Mouse (Mus musculus): ENCODE results near the gene Por. TPM values are rescaled to one million over a fixed set of nuclear protein-coding genes. Genes with fewer than 3 reads are reported as not detected.

Gene Por
- total and polyA plus RNA-seq, 2 experiments from 2014 or later, result 89.5 to 96.1 TPM

DNA sequence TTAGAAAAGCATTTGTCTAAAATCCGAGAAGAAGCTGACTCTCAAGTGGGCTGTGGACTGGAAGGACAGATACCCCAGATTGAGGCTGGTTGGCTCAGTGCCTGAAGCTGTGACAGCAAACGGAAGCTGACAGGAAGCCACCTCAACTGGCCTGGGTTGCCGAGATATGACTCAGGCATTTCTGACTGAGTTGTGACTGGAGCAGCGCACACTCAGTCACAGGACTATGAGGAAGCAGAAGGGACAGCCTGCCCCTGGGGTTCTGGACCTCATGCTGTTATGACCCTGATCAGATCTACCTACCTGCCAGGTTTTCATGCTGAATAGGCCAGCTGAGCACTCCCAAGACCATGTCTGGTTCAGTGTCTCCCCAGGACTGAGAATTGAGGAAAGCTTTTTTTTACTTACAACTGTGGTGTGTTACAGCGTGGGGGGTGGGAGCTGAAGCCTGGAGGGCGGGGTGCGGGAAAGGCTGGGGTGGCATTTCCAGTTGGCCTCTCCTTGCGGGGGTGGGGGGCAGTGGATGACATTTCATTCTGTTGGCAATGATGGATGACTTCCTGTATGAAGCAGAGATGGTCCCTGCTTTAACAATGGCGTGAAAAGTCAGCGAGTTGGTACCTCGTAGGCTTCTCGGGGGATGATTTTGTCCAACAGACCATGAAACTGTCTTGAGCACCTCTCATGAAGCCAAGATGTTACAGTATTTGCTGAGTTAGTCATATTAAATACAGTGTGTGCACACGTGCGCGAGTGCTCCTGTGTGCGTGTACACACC lies 43.8 kb downstream of the Por start:
- no peak for ATAC-seq

DNA sequence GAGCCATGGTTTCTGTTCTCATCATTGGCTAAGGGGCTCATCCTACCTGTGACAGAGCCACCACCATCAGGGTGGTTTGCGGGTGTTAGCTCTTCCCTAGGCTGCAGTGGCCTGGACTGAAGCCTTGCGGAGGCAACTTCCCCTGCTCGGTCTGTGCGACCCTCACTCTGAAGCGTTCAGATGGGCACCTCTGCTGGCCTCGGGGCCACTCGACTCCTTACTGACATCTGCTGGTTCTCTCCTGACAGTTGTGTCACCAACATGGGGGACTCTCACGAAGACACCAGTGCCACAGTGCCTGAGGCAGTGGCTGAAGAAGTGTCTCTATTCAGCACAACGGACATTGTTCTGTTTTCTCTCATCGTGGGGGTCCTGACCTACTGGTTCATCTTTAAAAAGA lies 45.8 kb downstream of the Por start:
- H3K9ac ChIP-seq, result no peak overlapping the region
- peak; percentile 35; the same call in 1 of the 2 replicates for TF ChIP-seq CTCF (IDR thresholded peaks at IDR 0.05; ENCODE audit: low read depth)
- H3K4me2 ChIP-seq (ENCODE audit: low read depth), result no peak overlapping the region
- DNase-seq (no peak), ATAC-seq (no peak)
- H3K4me1 ChIP-seq (ENCODE audit: insufficient read depth), result no peaks in the 10 kb centered on the region
- H3K36me3 ChIP-seq (ENCODE audit: insufficient read depth), result peaks cover 26% of the 10 kb centered on the region
- H3K9me3 ChIP-seq (ENCODE audit: low read length), result no peaks in the 10 kb centered on the region
- H3K27ac ChIP-seq (ENCODE audit: low read depth, low read length), result no peak overlapping the region
- no peaks in the 10 kb centered on the region for H3K27me3 ChIP-seq (ENCODE audit: insufficient read depth, low read length)
- 64% methylated on average over 10 of the region's 10 CpGs for WGBS
- no peak overlapping the region for H3K4me3 ChIP-seq (ENCODE audit: low read depth, low read length)

More for the DNA sequence above, 43.8 kb downstream of the Por start:
- H3K9me3 ChIP-seq (ENCODE audit: low read length), result no peaks in the 10 kb centered on the region
- H3K4me2 ChIP-seq (ENCODE audit: low read depth), result no peak overlapping the region
- no peak overlapping the region for H3K9ac ChIP-seq
- no peaks in the 10 kb centered on the region for H3K4me1 ChIP-seq (ENCODE audit: insufficient read depth)
- H3K4me3 ChIP-seq (ENCODE audit: low read depth, low read length), result no peak overlapping the region
- peaks cover 19% of the 10 kb centered on the region for H3K36me3 ChIP-seq (ENCODE audit: insufficient read depth)
- 79% methylated on average over 16 of the region's 16 CpGs for WGBS
- no peak overlapping the region for H3K27ac ChIP-seq (ENCODE audit: low read depth, low read length)
- no peak for DNase-seq
- TF ChIP-seq CTCF (IDR thresholded peaks at IDR 0.05; ENCODE audit: low read depth), result no peak
- no peaks in the 10 kb centered on the region for H3K27me3 ChIP-seq (ENCODE audit: insufficient read depth, low read length)

DNA sequence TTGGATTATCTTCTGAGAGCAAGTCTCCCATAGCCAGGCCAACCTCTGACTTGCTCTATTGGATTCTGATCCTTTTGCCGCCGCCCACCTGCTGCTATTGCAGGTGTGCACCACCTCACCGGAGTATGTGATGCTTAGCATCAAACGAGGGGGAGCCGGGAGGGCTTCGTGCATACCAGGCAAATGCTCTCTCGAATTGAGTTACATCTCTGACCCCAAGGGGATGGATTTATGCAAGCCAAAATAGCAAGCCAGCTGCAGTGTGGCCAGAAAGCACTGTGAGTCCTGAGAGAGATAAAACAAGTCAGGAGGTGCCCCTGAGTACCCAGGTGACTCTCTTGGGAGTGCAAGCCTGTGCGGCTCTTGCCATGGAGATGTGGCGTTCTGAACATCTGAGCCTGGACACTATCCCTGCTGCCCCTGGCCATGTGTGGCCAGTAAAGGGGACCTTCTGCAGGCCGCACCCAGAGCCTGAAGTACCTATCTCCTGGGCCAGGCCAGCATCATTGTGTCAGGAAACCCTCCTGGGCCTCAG lies 49.8 kb downstream of the Por start:
- ATAC-seq, result no peak
- Histone ChIP-seq H3K4me3 (ENCODE audit: low read depth, low read length) (no peak overlapping the region), H3K9me3 (ENCODE audit: low read length) (no peaks in the 10 kb centered on the region), H3K27me3 (ENCODE audit: insufficient read depth, low read length) (no peaks in the 10 kb centered on the region), H3K9ac (no peak overlapping the region), H3K36me3 (ENCODE audit: insufficient read depth) (peaks cover 26% of the 10 kb centered on the region), H3K27ac (ENCODE audit: low read depth, low read length) (no peak overlapping the region), H3K4me1 (ENCODE audit: insufficient read depth) (peaks cover 9% of the 10 kb centered on the region), H3K4me2 (ENCODE audit: low read depth) (no peak overlapping the region)
- TF ChIP-seq CTCF (IDR thresholded peaks at IDR 0.05; ENCODE audit: low read depth), result no peak
- no peak for DNase-seq
- 90% methylated on average over 10 of the region's 10 CpGs for WGBS

DNA sequence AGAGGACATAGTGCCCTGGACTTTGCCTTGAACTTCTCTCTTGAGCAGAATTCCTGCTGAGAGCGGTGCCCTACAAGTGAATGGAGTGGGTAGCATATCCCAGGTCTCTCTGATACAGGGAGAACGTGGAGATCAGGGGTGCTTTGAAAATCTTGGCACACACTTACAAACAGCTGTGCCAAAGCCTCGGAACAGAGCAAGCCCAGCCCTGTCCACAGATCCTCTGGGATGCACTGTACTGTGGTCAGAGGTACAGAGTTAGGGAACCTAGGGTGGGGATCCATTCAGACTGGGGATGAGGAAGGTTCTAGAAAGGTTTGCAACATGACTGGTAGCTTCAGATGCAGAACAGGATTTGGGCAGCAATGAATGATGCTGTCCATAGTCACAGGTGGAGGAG lies 50.3 kb downstream of the Por start:
- Histone ChIP-seq H3K4me1 (ENCODE audit: insufficient read depth) (peaks cover 14% of the 10 kb centered on the region), H3K4me3 (ENCODE audit: low read depth, low read length) (no peak overlapping the region), H3K9me3 (ENCODE audit: low read length) (no peaks in the 10 kb centered on the region), H3K36me3 (ENCODE audit: insufficient read depth) (peaks cover 26% of the 10 kb centered on the region), H3K27me3 (ENCODE audit: insufficient read depth, low read length) (no peaks in the 10 kb centered on the region), H3K9ac (no peak overlapping the region), H3K4me2 (ENCODE audit: low read depth) (no peak overlapping the region), H3K27ac (ENCODE audit: low read depth, low read length) (no peak overlapping the region)
- TF ChIP-seq CTCF (IDR thresholded peaks at IDR 0.05; ENCODE audit: low read depth), result no peak
- no peak for ATAC-seq
- 55% methylated on average over 3 of the region's 3 CpGs for WGBS
- no peak for DNase-seq

DNA sequence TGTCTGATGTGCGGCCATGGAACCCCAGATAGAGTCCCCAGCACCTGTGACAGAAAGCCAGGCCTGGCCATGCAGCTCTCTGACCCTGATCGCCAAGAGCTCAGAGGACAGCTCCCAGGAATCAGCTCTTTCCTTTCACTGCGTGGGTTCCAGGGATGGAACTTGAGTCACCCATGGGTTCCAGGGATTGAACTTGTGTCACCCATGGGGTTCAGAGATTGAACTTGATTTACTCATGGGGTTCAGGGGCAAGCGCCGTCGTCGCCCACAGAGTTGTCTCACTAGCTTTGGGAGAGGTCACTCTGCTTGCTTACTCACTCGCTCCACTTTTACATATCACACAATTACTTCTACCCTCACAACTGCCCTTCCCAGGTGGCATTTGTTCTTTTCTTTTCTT lies 51.2 kb downstream of the Por start:
- Histone ChIP-seq H3K4me3 (ENCODE audit: low read depth, low read length) (no peak overlapping the region), H3K36me3 (ENCODE audit: insufficient read depth) (peaks cover 24% of the 10 kb centered on the region), H3K9me3 (ENCODE audit: low read length) (no peaks in the 10 kb centered on the region), H3K27me3 (ENCODE audit: insufficient read depth, low read length) (no peaks in the 10 kb centered on the region), H3K9ac (no peak overlapping the region), H3K27ac (ENCODE audit: low read depth, low read length) (no peak overlapping the region), H3K4me1 (ENCODE audit: insufficient read depth) (peaks cover 23% of the 10 kb centered on the region), H3K4me2 (ENCODE audit: low read depth) (no peak overlapping the region)
- no peak for DNase-seq
- TF ChIP-seq CTCF (IDR thresholded peaks at IDR 0.05; ENCODE audit: low read depth), result no peak
- no peak for ATAC-seq
- WGBS, result 96% methylated on average over 8 of the region's 8 CpGs

DNA sequence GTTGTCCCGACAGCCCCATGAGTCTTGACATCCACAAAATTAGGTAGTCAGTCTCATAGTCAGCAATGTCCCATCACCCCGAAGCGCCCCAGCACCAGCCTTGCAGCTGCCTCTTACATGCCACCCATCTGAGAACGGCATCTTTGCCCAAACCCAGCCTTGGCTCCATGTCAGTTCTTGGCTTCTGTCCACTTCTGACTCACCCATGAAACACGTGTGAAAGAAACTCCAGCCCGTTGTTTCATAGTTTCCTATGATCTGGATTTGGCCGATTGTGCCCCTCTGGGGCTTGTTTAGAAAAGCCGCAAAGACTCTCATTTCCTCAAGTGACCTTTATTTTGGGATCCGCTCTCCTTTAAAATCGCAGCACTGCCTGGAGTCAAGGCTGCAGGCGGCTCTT lies 52.3 kb downstream of the Por start:
- Histone ChIP-seq H3K36me3 (ENCODE audit: insufficient read depth) (peaks cover 16% of the 10 kb centered on the region), H3K4me2 (ENCODE audit: low read depth) (no peak overlapping the region), H3K9me3 (ENCODE audit: low read length) (no peaks in the 10 kb centered on the region), H3K4me3 (ENCODE audit: low read depth, low read length) (no peak overlapping the region), H3K9ac (no peak overlapping the region), H3K27me3 (ENCODE audit: insufficient read depth, low read length) (no peaks in the 10 kb centered on the region), H3K4me1 (ENCODE audit: insufficient read depth) (peaks cover 25% of the 10 kb centered on the region), H3K27ac (ENCODE audit: low read depth, low read length) (no peak overlapping the region)
- DNase-seq (peak; percentile 66), ATAC-seq (no peak)
- WGBS, result 36% methylated on average over 11 of the region's 11 CpGs
- TF ChIP-seq CTCF (IDR thresholded peaks at IDR 0.05; ENCODE audit: low read depth), result no peak

DNA sequence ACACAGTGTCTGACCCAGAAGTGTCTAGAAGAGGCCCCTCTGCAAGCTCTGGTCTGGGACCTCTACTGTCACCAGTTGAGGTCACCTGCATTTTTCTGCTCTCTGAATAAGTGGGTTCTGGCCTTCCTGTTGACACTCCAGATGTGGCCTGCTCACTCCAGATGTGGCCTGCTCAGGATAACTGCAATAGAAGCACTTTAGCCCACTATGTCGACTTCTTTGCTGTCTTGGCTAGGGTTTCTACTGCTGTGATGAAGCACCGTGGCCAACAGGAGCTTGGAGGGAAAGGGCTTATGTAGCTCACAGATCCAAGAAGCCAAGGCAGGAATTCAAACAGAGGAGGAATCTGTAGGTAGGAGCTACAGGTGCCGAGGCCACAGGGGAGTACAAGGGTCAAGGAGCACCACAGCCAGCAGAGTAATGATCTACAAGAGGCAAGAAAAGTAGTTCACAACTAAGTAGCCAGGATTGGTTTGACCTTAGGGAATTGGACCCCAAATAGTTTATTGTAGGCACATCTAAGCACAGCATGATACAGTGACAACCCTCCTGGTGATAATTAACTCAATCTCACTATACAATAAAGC lies 53.4 kb downstream of the Por start:
- H3K9me3 ChIP-seq (ENCODE audit: low read length), result no peaks in the 10 kb centered on the region
- H3K4me2 ChIP-seq (ENCODE audit: low read depth), result no peak overlapping the region
- H3K4me3 ChIP-seq (ENCODE audit: low read depth, low read length), result no peak overlapping the region
- no peak overlapping the region for H3K27ac ChIP-seq (ENCODE audit: low read depth, low read length)
- H3K9ac ChIP-seq, result no peak overlapping the region
- ATAC-seq (no peak), DNase-seq (no peak)
- no peaks in the 10 kb centered on the region for H3K27me3 ChIP-seq (ENCODE audit: insufficient read depth, low read length)
- no peak for TF ChIP-seq CTCF (IDR thresholded peaks at IDR 0.05; ENCODE audit: low read depth)
- H3K4me1 ChIP-seq (ENCODE audit: insufficient read depth), result peaks cover 25% of the 10 kb centered on the region
- WGBS, result 76% methylated on average over 3 of the region's 3 CpGs
- H3K36me3 ChIP-seq (ENCODE audit: insufficient read depth), result peaks cover 8% of the 10 kb centered on the region

Measured in forebrain, postnatal 0 days (tissue).